Mouse (Mus musculus) small intestine, adult 2 months (tissue): Measurements from ENCODE around the gene Aipl1. TPM values are rescaled to one million over a fixed set of nuclear protein-coding genes. Genes with fewer than 3 reads are reported as not detected.

Experiments used
- H3K27ac ChIP-seq: fragments of 200-500 bp; 2 replicates; pipeline ENCODE4 v1.5.1; 2012; ENCODE audit warnings: low read depth, low read length, control low read depth, inconsistent platforms; ENCODE audit not compliant: insufficient read depth
- H3K27me3 ChIP-seq: fragments of 200-500 bp; 2 replicates; pipeline ENCODE4 v1.6.1; 2012; ENCODE audit warnings: mild to moderate bottlenecking, moderate library complexity, low read length, inconsistent platforms; ENCODE audit not compliant: control insufficient read depth, insufficient read depth
- H3K36me3 ChIP-seq: fragments of 200-500 bp; 2 replicates; pipeline ENCODE4 v1.6.1; 2012; ENCODE audit warnings: mild to moderate bottlenecking, low read length, control low read depth, inconsistent platforms; ENCODE audit not compliant: control insufficient read depth, insufficient read depth
- H3K4me1 ChIP-seq: fragments of 200-500 bp; 2 replicates; pipeline ENCODE4 v1.6.1; 2012; ENCODE audit warnings: low read length, inconsistent platforms, mixed read lengths; ENCODE audit not compliant: control insufficient read depth, insufficient read depth, insufficient read length
- H3K4me3 ChIP-seq: fragments of 200-500 bp; 2 replicates; pipeline ENCODE4 v1.5.1; 2012; ENCODE audit warnings: low read depth, mild to moderate bottlenecking, control low read depth, inconsistent platforms, low read length, moderate library complexity
- CTCF ChIP-seq: fragments of 200-500 bp; IDR thresholded peaks from 2 replicates; pipeline ENCODE4 v1.5.1; 2012; ENCODE audit warnings: low read depth, mild to moderate bottlenecking, control low read depth, inconsistent platforms, low read length, moderate library complexity, mixed read lengths; ENCODE audit not compliant: insufficient replicate concordance, insufficient read length; ENCODE audit errors: extremely low read depth
- POLR2A ChIP-seq: fragments of 200-500 bp; IDR thresholded peaks from 2 replicates; pipeline ENCODE4 v1.6.1; 2012; ENCODE audit warnings: low read depth, mild to moderate bottlenecking, control low read depth, inconsistent platforms, low read length, moderate library complexity
- WGBS: fragments of 180-500 bp; shearing (Covaris S2); methylation state at CpG from one replicate; pipeline ENCODE4 v1.1.7; 2018; 5-methylcytosine and 5-hydroxymethylcytosine counted together
- polyA plus RNA-seq: library from polyadenylated mRNA; depleted of rRNA; stranded (reverse); fragments of >200 nt; gene quantifications from 2 replicates; pipeline ENCODE4 v1.2.3, GENCODE M21; 2012

Aipl1 gene
- polyA plus RNA-seq, 1 experiment, result 0.11 TPM

- 72% methylated on average over 13 of the region's 13 CpGs for WGBS
- H3K36me3 ChIP-seq, result no peaks in the 10 kb centered on the region
- no peak overlapping the region for H3K4me3 ChIP-seq
- H3K27me3 ChIP-seq, result no peaks in the 10 kb centered on the region
- no peak overlapping the region for H3K27ac ChIP-seq
- TF ChIP-seq POLR2A (no peak), CTCF (no peak)
- H3K4me1 ChIP-seq, result no peaks in the 10 kb centered on the region
These were observed 36.9 kb upstream of the Aipl1 start for GRCm38 (mm10) chr11:72074230-72074629.

GRCm38 (mm10) chr11:72072331-72072905 is 35.1 kb upstream of the Aipl1 start:
- Histone ChIP-seq H3K27ac (no peak overlapping the region), H3K36me3 (no peaks in the 10 kb centered on the region), H3K4me1 (no peaks in the 10 kb centered on the region), H3K27me3 (no peaks in the 10 kb centered on the region), H3K4me3 (no peak overlapping the region)
- TF ChIP-seq POLR2A (no peak), CTCF (no peak)
- 47% methylated on average over 6 of the region's 6 CpGs for WGBS

GRCm38 (mm10) chr11:72070733-72071132 is 33.4 kb upstream of the Aipl1 start:
- TF ChIP-seq CTCF, result no peak
- no peak for TF ChIP-seq POLR2A
- Histone ChIP-seq H3K27ac (no peak overlapping the region), H3K27me3 (no peaks in the 10 kb centered on the region), H3K4me3 (no peak overlapping the region), H3K4me1 (no peaks in the 10 kb centered on the region; the same call in 1 of the 2 replicates), H3K36me3 (no peaks in the 10 kb centered on the region)
- 69% methylated on average over 9 of the region's 9 CpGs for WGBS

DNA sequence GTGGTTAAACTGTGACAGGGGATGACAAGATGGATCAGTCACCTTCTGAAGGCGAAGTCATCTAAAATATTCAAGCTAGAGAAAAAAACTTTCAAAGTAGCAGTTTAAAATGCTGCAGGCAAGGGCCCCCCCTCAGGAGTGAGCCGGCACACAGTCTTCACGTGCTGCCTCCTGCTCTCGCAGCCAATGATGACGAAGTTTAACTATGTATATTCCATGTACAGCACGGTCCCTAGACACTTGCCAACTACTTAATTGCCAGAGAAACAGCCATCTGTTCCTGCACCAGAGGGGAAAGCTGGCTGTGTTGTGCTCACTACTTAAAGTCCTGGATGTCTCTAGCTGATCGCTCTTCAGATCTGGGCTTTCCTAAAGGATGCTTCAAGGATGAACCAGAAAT is 30.7 kb upstream of the Aipl1 start:
- 66% methylated on average over 7 of the region's 7 CpGs for WGBS
- Histone ChIP-seq H3K27me3 (no peaks in the 10 kb centered on the region), H3K4me1 (no peaks in the 10 kb centered on the region; the same call in 1 of the 2 replicates), H3K36me3 (no peaks in the 10 kb centered on the region), H3K4me3 (no peak overlapping the region), H3K27ac (no peak overlapping the region)
- TF ChIP-seq CTCF, result no peak
- no peak for TF ChIP-seq POLR2A

DNA sequence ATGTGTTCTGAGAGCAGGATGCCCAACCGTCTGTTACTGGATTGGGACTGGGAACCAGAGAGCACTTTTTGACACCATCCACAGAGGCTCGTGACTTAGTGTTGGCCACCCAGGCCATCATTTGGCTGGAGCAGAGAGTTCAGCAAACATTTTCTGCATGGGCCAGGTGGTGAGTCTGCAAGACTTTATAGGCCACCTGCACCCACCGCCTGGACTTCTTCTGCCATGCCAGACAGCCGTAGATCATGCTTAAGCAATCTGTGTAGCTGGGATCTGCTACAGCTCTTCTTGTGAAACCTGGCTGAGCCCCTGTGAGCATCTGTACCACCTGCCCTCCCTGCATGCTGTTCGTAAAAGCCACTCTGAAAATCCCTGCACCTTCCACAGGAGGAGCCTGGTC is 30.0 kb upstream of the Aipl1 start:
- 83% methylated on average over 5 of the region's 5 CpGs for WGBS
- H3K27ac ChIP-seq, result no peak overlapping the region
- no peak overlapping the region for H3K4me3 ChIP-seq
- no peaks in the 10 kb centered on the region; the same call in 1 of the 2 replicates for H3K4me1 ChIP-seq
- no peaks in the 10 kb centered on the region for H3K27me3 ChIP-seq
- no peaks in the 10 kb centered on the region for H3K36me3 ChIP-seq
- TF ChIP-seq POLR2A (no peak), CTCF (no peak)

GRCm38 (mm10) chr11:72066330-72066729 is 29.0 kb upstream of the Aipl1 start:
- Histone ChIP-seq H3K27ac (no peak overlapping the region), H3K4me1 (no peaks in the 10 kb centered on the region; the same call in 1 of the 2 replicates), H3K27me3 (no peaks in the 10 kb centered on the region), H3K36me3 (no peaks in the 10 kb centered on the region), H3K4me3 (no peak overlapping the region)
- WGBS, result 34% methylated on average over 6 of the region's 6 CpGs
- no peak for TF ChIP-seq POLR2A
- peak; percentile 55; the same call in 1 of the 2 replicates for TF ChIP-seq CTCF

DNA sequence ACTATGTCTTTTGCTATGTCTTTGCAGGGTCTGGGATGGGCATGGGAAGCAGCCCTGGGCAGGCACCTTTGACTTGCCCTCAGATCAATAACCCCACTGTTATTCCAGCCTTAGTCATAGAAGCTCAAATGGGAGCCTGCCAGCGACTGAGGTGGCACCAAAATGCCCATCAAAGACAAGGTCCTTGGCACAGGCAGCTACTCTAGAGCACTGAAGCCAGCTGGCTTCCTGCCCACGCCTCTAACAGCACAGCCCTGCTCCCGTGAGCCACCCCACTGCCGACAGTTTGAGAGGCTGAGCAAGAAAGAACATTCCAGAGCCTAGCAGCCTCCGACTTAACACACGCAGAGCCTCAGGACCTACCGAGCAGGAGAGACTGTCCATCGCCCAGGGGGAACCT is 27.8 kb upstream of the Aipl1 start:
- TF ChIP-seq POLR2A, result no peak
- TF ChIP-seq CTCF, result no peak
- no peaks in the 10 kb centered on the region; the same call in 1 of the 2 replicates for H3K4me1 ChIP-seq
- H3K4me3 ChIP-seq, result no peak overlapping the region
- no peaks in the 10 kb centered on the region for H3K27me3 ChIP-seq
- 49% methylated on average over 8 of the region's 8 CpGs for WGBS
- H3K36me3 ChIP-seq, result no peaks in the 10 kb centered on the region
- no peak overlapping the region for H3K27ac ChIP-seq

DNA sequence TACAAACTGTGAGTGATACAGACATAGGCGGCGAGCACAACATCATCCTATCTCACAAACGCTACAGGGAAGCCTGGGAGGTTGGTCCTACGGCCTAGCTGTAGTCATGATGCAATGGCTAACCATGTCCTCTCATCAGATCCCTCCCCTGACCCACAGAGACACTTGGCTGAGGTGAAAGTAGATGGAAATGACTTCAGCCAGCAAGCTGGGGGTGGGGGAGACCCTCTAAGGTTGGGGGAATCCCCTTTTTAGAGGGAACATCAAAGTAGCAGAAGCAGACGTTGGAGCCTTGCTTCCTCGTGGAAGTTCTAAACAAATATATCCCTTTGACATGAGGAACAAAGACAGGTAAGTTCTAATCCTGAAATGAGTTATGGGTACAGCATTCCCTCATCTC is 27.1 kb upstream of the Aipl1 start:
- WGBS, result 71% methylated on average over 6 of the region's 6 CpGs
- H3K4me3 ChIP-seq, result no peak overlapping the region
- no peak for TF ChIP-seq CTCF
- no peak for TF ChIP-seq POLR2A
- H3K4me1 ChIP-seq, result no peaks in the 10 kb centered on the region; the same call in 1 of the 2 replicates
- H3K27me3 ChIP-seq, result no peaks in the 10 kb centered on the region
- H3K36me3 ChIP-seq, result no peaks in the 10 kb centered on the region
- no peak overlapping the region for H3K27ac ChIP-seq
